Mouse (Mus musculus): Measurements from ENCODE around the gene Farp2. TPM values are rescaled to one million over a fixed set of nuclear protein-coding genes. Genes with fewer than 3 reads are reported as not detected.
A peak's percentile ranks its signal among the peaks of the same experiment; 100 is the strongest.

Gene Farp2
- polyA plus RNA-seq, 1 experiment from 2014 or later: 6.3 TPM

GRCm38 (mm10) chr1:93609762-93610161 is 97.9 kb downstream of the Farp2 start:
- no peaks in the 10 kb centered on the region for H3K27me3 ChIP-seq
- ATAC-seq (ENCODE audit: low read depth): no peak
- H3K4me1 ChIP-seq (replicated peaks): no peaks in the 10 kb centered on the region
- no peaks in the 10 kb centered on the region for H3K36me3 ChIP-seq
- H3K4me2 ChIP-seq: no peak overlapping the region
- whole genome bisulfite sequencing: 89% methylated on average over 8 of the region's 8 CpGs
- H3K4me3 ChIP-seq: no peak overlapping the region
- H3K27ac ChIP-seq (replicated peaks): no peak overlapping the region
- H3K9me3 ChIP-seq: no peaks in the 10 kb centered on the region
- no peak overlapping the region for H3K9ac ChIP-seq

DNA sequence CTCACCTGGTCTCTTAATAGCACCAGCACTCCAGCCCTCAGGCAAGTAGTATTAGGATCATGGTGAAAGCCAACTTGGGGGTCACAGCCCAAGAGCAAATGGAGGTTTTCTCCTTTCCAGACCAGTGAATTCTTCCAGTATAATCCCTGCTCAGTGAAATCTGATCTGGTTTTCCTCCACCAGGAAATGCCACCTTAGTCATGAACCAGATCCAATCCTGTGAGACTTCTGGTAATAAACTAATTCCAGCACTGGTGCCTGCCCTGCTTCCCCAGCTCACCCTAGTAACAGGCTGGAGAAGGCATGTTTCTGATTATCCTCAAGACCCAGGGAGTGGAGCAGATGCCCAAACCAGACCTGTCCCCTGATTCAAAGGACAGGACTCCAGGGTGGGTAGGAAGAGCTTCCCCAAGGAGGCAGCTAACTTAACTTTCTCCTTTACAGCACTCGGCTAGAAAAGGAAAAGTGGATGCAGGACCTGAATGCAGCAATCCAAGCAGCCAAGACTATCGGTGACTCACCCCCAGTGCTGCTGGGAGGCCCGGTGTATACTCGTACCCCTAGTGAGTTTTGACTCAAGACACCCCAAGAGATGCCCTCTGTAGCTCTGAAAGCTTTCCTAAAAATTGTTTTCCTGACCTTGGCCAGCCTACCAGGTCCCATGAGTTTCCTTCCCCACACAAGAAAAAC is 106.3 kb downstream of the Farp2 start:
- H3K4me1 ChIP-seq (replicated peaks): no peaks in the 10 kb centered on the region
- H3K9ac ChIP-seq: no peak overlapping the region
- no peak overlapping the region for H3K4me3 ChIP-seq
- H3K36me3 ChIP-seq: peaks cover 57% of the 10 kb centered on the region
- WGBS: 81% methylated on average over 4 of the region's 4 CpGs
- H3K27me3 ChIP-seq: no peaks in the 10 kb centered on the region
- H3K9me3 ChIP-seq: no peaks in the 10 kb centered on the region
- H3K4me2 ChIP-seq: no peak overlapping the region
- H3K27ac ChIP-seq (replicated peaks): no peak overlapping the region
- no peak for ATAC-seq (ENCODE audit: low read depth)

DNA sequence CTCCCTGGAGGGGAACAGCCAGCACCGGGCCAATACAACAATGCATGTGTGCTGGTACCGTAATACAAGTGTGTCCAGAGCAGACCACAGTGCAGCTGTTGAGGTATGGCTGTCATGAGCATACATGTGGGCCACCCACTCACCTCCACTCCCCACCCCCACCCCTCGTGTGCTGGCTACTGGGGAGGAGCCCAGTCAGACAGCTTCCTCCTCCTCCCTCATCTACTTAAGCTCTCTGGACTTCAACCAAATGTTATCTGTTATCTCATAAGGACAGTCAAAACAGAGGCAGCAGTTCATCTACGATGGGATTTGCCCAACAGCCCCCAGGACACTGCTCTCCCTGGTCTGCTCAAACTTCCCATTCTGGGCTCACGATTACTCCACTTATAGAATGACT is 107.1 kb downstream of the Farp2 start:
- WGBS: 88% methylated on average over 5 of the region's 5 CpGs
- no peak for ATAC-seq (ENCODE audit: low read depth)

DNA sequence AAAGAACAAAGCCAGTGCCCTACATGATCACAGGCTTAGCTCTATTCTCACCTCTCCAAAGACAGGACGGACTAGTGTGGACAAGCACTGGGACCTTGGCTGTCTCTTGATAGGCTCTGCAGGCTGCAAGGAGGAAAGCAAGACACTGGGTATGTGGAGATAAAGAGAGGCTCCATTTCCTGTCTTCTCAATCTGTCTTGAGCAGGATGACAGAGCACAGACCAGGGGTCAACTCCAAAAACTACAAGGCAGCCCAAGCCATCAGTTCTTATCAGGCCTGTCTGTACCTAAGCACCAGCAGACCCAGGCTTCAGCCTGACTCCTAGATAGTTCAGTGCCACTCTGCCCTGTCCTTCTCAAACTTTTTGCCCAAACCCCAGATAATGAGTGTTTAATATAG is 112.6 kb downstream of the Farp2 start:
- peaks cover 98% of the 10 kb centered on the region for H3K36me3 ChIP-seq
- 97% methylated on average over 1 of the region's 1 CpGs for WGBS

More for the DNA sequence above, 107.1 kb downstream of the Farp2 start:
- Histone ChIP-seq H3K27me3 (no peaks in the 10 kb centered on the region), H3K27ac (replicated peaks) (no peak overlapping the region), H3K4me3 (no peak overlapping the region), H3K4me2 (no peak overlapping the region), H3K9ac (no peak overlapping the region), H3K9me3 (no peaks in the 10 kb centered on the region), H3K4me1 (replicated peaks) (no peaks in the 10 kb centered on the region), H3K36me3 (peaks cover 65% of the 10 kb centered on the region)

GRCm38 (mm10) chr1:93630796-93631195 is 118.9 kb downstream of the Farp2 start:
- WGBS: 91% methylated on average over 3 of the region's 3 CpGs
- no peak overlapping the region for H3K27ac ChIP-seq (replicated peaks)
- no peak overlapping the region for H3K9ac ChIP-seq
- no peaks in the 10 kb centered on the region for H3K9me3 ChIP-seq
- H3K4me3 ChIP-seq: no peak overlapping the region
- no peak for ATAC-seq (ENCODE audit: low read depth)
- H3K4me2 ChIP-seq: no peak overlapping the region
- H3K36me3 ChIP-seq: peaks cover 58% of the 10 kb centered on the region
- no peaks in the 10 kb centered on the region for H3K27me3 ChIP-seq
- H3K4me1 ChIP-seq (replicated peaks): peaks cover 23% of the 10 kb centered on the region

More for the DNA sequence above, 112.6 kb downstream of the Farp2 start:
- no peak overlapping the region for H3K4me2 ChIP-seq
- no peaks in the 10 kb centered on the region for H3K9me3 ChIP-seq
- ATAC-seq (ENCODE audit: low read depth): no peak
- no peaks in the 10 kb centered on the region for H3K27me3 ChIP-seq
- H3K27ac ChIP-seq (replicated peaks): no peak overlapping the region
- no peak overlapping the region for H3K4me3 ChIP-seq
- H3K9ac ChIP-seq: no peak overlapping the region
- no peaks in the 10 kb centered on the region for H3K4me1 ChIP-seq (replicated peaks)

GRCm38 (mm10) chr1:93632723-93633122 is 120.8 kb downstream of the Farp2 start:
- H3K9ac ChIP-seq: no peak overlapping the region
- H3K9me3 ChIP-seq: no peaks in the 10 kb centered on the region
- H3K4me3 ChIP-seq: no peak overlapping the region
- no peak overlapping the region for H3K4me2 ChIP-seq
- no peak overlapping the region for H3K27ac ChIP-seq (replicated peaks)
- peaks cover 30% of the 10 kb centered on the region for H3K4me1 ChIP-seq (replicated peaks)
- no peak for ATAC-seq (ENCODE audit: low read depth)
- WGBS: 94% methylated on average over 3 of the region's 3 CpGs
- peaks cover 39% of the 10 kb centered on the region for H3K36me3 ChIP-seq
- H3K27me3 ChIP-seq: no peaks in the 10 kb centered on the region

GRCm38 (mm10) chr1:93634481-93634891 is 122.6 kb downstream of the Farp2 start:
- Histone ChIP-seq H3K4me1 (replicated peaks) (peaks cover 30% of the 10 kb centered on the region), H3K27ac (replicated peaks) (peak overlapping the region; percentile 93), H3K4me3 (peak overlapping the region; percentile 97), H3K9ac (peak overlapping the region; percentile 96), H3K36me3 (peaks cover 22% of the 10 kb centered on the region; the same call in 1 of the 2 replicates), H3K4me2 (peak overlapping the region; percentile 90), H3K9me3 (no peaks in the 10 kb centered on the region), H3K27me3 (no peaks in the 10 kb centered on the region)
- no peak for ATAC-seq (ENCODE audit: low read depth)
- 10% methylated on average over 6 of the region's 6 CpGs for WGBS

DNA sequence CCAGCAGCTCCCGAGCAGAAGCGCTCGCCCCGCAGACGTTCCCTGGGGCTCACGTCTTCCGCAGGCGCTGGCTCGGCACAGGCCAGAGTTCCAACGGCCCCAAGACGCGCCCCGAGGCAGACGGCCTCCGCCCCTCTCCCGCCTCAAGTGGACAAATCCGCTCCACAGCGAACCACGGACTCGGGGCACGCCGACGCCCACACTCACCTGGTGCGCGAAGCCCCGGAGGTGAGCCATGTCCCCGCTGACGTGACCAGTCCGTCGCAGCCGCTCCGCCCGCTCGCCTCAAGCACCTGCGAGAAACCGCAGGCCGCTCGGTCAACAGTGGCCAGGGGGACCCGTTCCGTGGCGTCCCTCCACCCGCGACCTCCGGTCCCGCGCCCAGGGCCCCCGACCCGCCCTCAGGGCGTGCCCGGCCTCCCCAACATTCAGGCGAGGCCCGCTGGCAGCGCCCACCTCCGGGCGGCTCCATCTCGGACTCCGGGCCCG is 123.3 kb downstream of the Farp2 start:
- H3K4me2 ChIP-seq: peak overlapping the region; percentile 90
- peaks cover 22% of the 10 kb centered on the region; the same call in 1 of the 2 replicates for H3K36me3 ChIP-seq
- H3K9ac ChIP-seq: peak overlapping the region; percentile 96
- WGBS: under 1% methylated on average over 51 of the region's 58 CpGs
- peaks cover 30% of the 10 kb centered on the region for H3K4me1 ChIP-seq (replicated peaks)
- peak overlapping the region; percentile 97 for H3K4me3 ChIP-seq
- H3K27ac ChIP-seq (replicated peaks): peak overlapping the region; percentile 93
- no peaks in the 10 kb centered on the region for H3K27me3 ChIP-seq
- H3K9me3 ChIP-seq: no peaks in the 10 kb centered on the region
- ATAC-seq (ENCODE audit: low read depth): no peak; the same call in none of the 2 replicates

DNA sequence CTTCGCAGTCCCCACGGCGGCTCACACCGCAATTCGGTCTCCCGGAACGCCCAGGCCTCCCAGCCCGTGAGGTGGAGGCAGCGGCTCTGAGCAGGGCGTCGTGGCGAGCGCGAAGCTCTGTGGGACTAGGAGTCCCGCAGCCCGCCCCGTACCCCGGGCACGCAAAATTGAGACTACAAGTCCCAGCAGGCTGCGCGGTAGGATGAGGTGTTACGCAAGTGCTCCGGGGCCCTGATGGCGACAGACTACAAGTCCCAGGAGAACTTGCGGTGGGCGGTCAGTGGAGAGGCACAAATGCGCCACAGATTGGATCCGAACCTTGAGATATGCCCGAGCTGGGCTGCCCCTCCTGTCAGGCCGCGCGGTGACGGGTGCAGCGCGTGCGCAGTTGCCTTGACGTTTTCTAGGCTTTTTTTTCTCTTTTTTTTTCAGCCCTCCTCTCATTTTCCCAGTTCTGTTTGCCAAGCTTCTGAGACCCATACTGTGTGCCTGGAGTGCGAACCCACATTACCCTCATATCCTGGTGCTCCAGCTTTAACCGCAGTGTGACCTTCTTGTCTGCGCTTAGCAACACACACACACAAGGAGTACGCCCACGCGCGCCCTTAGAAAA is 123.8 kb downstream of the Farp2 start:
- peaks cover 30% of the 10 kb centered on the region for H3K4me1 ChIP-seq (replicated peaks)
- H3K27me3 ChIP-seq: no peaks in the 10 kb centered on the region
- peak; percentile 99 for ATAC-seq (ENCODE audit: low read depth)
- H3K27ac ChIP-seq (replicated peaks): peak overlapping the region; percentile 93
- H3K9me3 ChIP-seq: no peaks in the 10 kb centered on the region
- 1% methylated on average over 44 of the region's 44 CpGs for WGBS
- H3K9ac ChIP-seq: peak overlapping the region; percentile 96
- H3K36me3 ChIP-seq: 0 out of 2 replicates have a peak, but pooled peaks cover 17% of the 10 kb centered on the region
- peak overlapping the region; percentile 90 for H3K4me2 ChIP-seq
- H3K4me3 ChIP-seq: peak overlapping the region; percentile 97

DNA sequence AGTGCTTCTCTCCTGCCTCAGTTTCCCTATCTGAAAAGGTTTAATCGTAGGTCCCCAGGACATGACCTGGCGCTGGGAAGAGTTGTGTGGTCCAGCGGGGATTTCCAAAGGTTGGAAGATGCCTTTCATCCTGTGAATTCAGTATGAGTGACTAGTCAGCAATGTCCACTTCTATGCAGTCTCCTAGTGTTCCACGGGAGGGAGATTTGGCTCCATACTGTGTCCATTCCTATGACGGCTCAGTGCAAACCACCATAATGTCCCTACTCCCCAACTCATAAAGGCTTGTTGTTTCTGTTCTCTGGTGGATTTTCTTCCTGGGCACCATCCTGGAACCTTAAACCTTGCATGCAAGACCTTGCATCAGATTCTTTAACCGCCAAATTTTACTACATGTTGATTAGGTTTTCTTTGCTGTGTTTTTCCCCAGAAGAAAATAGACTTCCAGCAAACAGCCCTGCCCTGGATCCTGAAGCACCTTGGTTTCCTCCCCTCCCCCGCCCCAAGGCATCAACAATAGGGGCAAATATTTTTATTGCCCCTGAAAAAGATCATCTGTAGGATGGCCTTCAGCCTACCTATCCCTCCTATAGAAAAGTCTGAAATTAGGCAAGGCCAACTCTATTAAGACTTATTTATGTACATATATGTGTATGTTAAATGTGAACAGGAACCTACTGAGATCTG is 124.5 kb downstream of the Farp2 start:
- H3K36me3 ChIP-seq: 0 out of 2 replicates have a peak, but pooled peaks cover 11% of the 10 kb centered on the region
- H3K4me2 ChIP-seq: peak overlapping the region; percentile 82
- H3K4me3 ChIP-seq: peak overlapping the region; percentile 97
- H3K9me3 ChIP-seq: no peaks in the 10 kb centered on the region
- no peaks in the 10 kb centered on the region for H3K27me3 ChIP-seq
- H3K9ac ChIP-seq: peak overlapping the region; percentile 75
- H3K27ac ChIP-seq (replicated peaks): peak overlapping the region; percentile 90
- ATAC-seq (ENCODE audit: low read depth): peak; percentile 38
- 38% methylated on average over 7 of the region's 7 CpGs for WGBS
- H3K4me1 ChIP-seq (replicated peaks): peaks cover 30% of the 10 kb centered on the region

GRCm38 (mm10) chr1:93641978-93642377 is 130.1 kb downstream of the Farp2 start:
- Histone ChIP-seq H3K4me2 (no peak overlapping the region), H3K4me3 (no peak overlapping the region), H3K9me3 (no peaks in the 10 kb centered on the region), H3K36me3 (no peaks in the 10 kb centered on the region), H3K4me1 (replicated peaks) (no peaks in the 10 kb centered on the region), H3K27ac (replicated peaks) (no peak overlapping the region), H3K27me3 (no peaks in the 10 kb centered on the region), H3K9ac (no peak overlapping the region)
- ATAC-seq (ENCODE audit: low read depth): no peak
- WGBS: 84% methylated on average over 2 of the region's 2 CpGs

GRCm38 (mm10) chr1:93642692-93643091 is 130.8 kb downstream of the Farp2 start:
- no peak overlapping the region for H3K9ac ChIP-seq
- no peaks in the 10 kb centered on the region for H3K27me3 ChIP-seq
- no peak overlapping the region for H3K27ac ChIP-seq (replicated peaks)
- ATAC-seq (ENCODE audit: low read depth): no peak
- H3K4me2 ChIP-seq: no peak overlapping the region
- H3K4me3 ChIP-seq: no peak overlapping the region
- 93% methylated on average over 2 of the region's 2 CpGs for WGBS
- H3K9me3 ChIP-seq: no peaks in the 10 kb centered on the region
- no peaks in the 10 kb centered on the region for H3K4me1 ChIP-seq (replicated peaks)
- H3K36me3 ChIP-seq: no peaks in the 10 kb centered on the region
